Mouse (Mus musculus) embryonic facial prominence, embryonic 11.5 days (tissue): ENCODE measurements around the gene Opn1mw. TPM values are rescaled to one million over a fixed set of nuclear protein-coding genes. Genes with fewer than 3 reads are reported as not detected.

ENCODE experiments used
- ATAC-seq: fragments of 200-750 bp; cut with Nextera tagmentation; replicated peaks from 2 replicates; pipeline ENCODE4 v1.8.0; 2017; ENCODE audit warnings: low read depth; ENCODE audit not compliant: insufficient number of reproducible peaks, low FRiP score, low TSS enrichment
- DNase-seq: peaks from one replicate; pipeline ENCODE4 v3.0.0-alpha.2; 2015; ENCODE audit warnings: low spot score
- H3K27ac ChIP-seq: fragments of 300-500 bp; sonication (generic); replicated peaks from 2 replicates; pipeline ENCODE4 v1.5.1; 2014; ENCODE audit warnings: mild to moderate bottlenecking, low read depth, low read length, control low read depth
- H3K27me3 ChIP-seq: fragments of 300-500 bp; sonication (generic); 2 replicates; pipeline ENCODE4 v1.6.1; 2014; ENCODE audit warnings: mild to moderate bottlenecking, low read length, moderate library complexity, mixed read lengths; ENCODE audit not compliant: control insufficient read depth, insufficient read depth
- H3K36me3 ChIP-seq: fragments of 300-500 bp; sonication (generic); replicated peaks from 2 replicates; pipeline ENCODE4 v1.6.1; 2014; ENCODE audit warnings: low read depth, mild to moderate bottlenecking, low read length, moderate library complexity, mixed read lengths; ENCODE audit not compliant: control insufficient read depth, insufficient read depth
- H3K4me1 ChIP-seq: fragments of 300-500 bp; sonication (generic); 2 replicates; pipeline ENCODE4 v1.6.1; 2014; ENCODE audit warnings: low read length, mixed read lengths; ENCODE audit not compliant: control insufficient read depth, insufficient read depth
- H3K4me2 ChIP-seq: fragments of 300-500 bp; sonication (generic); 2 replicates; pipeline ENCODE4 v1.6.1; 2014; ENCODE audit warnings: low read depth, mild to moderate bottlenecking, control low read depth, low read length, moderate library complexity
- H3K4me3 ChIP-seq: fragments of 300-500 bp; sonication (generic); 2 replicates; pipeline ENCODE4 v1.5.1; 2014; ENCODE audit warnings: low read depth, low read length, control low read depth
- H3K9ac ChIP-seq: fragments of 300-500 bp; sonication (generic); replicated peaks from 2 replicates; pipeline ENCODE4 v1.6.1; 2014; ENCODE audit warnings: mild to moderate bottlenecking, control low read depth, low read length
- H3K9me3 ChIP-seq: fragments of 300-500 bp; sonication (generic); replicated peaks from 2 replicates; pipeline ENCODE4 v1.6.1; 2016; ENCODE audit warnings: mild to moderate bottlenecking, low read length, inconsistent platforms, mixed read lengths; ENCODE audit not compliant: control insufficient read depth
- WGBS: fragments of 180-500 bp; shearing (Covaris S2); extraction: QIAGEN DNeasy Blood & Tissue Kit; methylation state at CpG from one replicate; pipeline ENCODE4 v1.1.7; 2014; 5-methylcytosine and 5-hydroxymethylcytosine counted together
- polyA plus RNA-seq: library from polyadenylated mRNA; unstranded; fragments of >200 nt; fragmentation: Nextera tagmentation; extraction: Ambion mirVana; gene quantifications from 2 replicates; pipeline ENCODE4 v1.2.1, GENCODE M21; 2014

The Opn1mw gene
- polyA plus RNA-seq: not detected in 2 replicates

DNA sequence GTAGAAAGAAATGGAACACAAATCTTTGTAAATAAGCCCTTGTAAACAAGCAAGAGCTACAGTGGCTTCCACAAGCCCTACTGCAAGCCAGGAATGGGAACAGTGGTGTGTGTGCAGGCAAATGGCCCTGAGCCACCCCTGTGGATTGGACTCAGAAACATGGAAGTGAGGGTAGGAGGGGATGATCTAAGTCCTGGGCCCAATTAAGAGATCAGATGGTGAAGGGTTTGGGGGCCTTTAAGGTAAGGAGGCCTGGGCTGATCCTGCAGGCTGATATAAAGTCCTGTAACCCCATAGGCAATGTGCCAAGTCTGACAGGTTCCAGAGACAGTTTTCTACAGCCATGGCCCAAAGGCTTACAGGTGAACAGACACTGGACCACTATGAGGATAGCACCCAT is at the start of gene Opn1mw:
Opn1mw (plus strand) TSS at position 301 of the 400 bp plus-strand sequence.
- no peak within 1 kb of the TSS for H3K4me3 ChIP-seq
- no peaks in the 10 kb centered on the region for H3K4me1 ChIP-seq
- no peak within 1 kb of the TSS for H3K27ac ChIP-seq
- no peaks in the 10 kb centered on the region for H3K27me3 ChIP-seq
- no peaks in the 10 kb centered on the region for H3K36me3 ChIP-seq
- no peak within 1 kb of the TSS for H3K9ac ChIP-seq
- H3K9me3 ChIP-seq: no peaks in the 10 kb centered on the region
- no peak for DNase-seq
- no peak within 1 kb of the TSS for H3K4me2 ChIP-seq
- no peak for ATAC-seq

DNA sequence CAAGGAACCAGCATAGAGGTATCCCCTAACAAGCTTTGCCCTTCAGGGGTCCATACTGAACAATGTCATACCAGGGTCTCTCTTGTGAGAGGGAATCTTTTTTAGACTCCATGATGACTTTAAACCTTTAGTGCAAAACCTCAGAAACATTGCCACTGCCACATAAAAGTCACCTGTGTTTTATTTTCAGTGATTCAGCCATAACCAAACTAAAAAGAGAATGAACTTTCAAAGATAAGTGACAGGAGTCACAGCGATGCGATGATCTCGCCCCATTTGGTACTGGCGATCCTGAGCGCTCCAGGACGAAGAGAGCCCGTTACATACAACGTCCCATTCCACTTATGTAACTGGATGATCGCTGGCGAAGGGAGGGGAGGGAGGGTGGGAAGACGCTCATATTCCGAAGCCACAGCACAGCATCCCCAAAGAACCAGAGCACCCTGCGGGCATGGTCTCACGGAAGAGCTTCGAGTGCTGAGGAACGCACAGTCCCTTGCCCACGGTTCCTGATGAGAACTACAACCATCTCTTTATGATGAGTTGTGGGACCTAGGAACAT is 42.9 kb upstream of the Opn1mw start:
- H3K9ac ChIP-seq: peak overlapping the region; percentile 86
- H3K9me3 ChIP-seq: no peaks in the 10 kb centered on the region
- ATAC-seq (no peak), DNase-seq (no peak)
- peak overlapping the region; percentile 53 for H3K4me2 ChIP-seq
- no peaks in the 10 kb centered on the region for H3K36me3 ChIP-seq
- H3K27ac ChIP-seq: no peak overlapping the region; the same call in 1 of the 2 replicates
- H3K4me1 ChIP-seq: no peaks in the 10 kb centered on the region
- peak overlapping the region; percentile 58 for H3K4me3 ChIP-seq
- 27% methylated on average over 15 of the region's 17 CpGs for WGBS
- H3K27me3 ChIP-seq: no peaks in the 10 kb centered on the region

DNA sequence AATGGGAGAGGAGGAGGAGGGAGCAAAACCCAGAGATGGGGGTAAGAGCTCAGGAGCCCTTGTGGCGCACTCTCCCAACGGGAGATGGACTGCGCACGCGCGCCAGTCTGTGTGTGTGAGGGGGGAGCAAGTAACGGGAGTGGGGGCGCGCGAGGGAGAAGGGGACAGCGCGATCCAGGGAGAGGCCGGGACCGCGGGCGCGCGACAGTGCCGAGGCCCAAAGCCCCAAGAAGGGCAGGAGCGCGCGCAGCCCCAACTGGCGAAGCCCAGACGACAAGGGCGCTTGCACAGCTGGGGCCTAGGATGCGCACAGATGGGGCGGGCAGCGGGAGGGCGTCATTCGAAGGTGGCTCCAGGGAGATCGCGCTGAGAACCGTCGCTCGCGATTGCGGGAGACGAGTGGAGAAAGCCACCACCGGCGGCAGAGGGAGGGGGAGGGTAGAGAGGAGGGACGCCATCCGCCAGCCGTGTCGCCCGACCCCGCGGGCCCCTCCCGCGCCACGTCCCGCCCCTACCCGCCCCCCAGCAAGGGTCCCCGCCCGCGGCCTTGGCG is 42.2 kb upstream of the Opn1mw start:
- no peaks in the 10 kb centered on the region for H3K27me3 ChIP-seq
- no peaks in the 10 kb centered on the region for H3K4me1 ChIP-seq
- H3K36me3 ChIP-seq: no peaks in the 10 kb centered on the region
- H3K4me3 ChIP-seq: peak overlapping the region; percentile 58
- peak overlapping the region; percentile 86 for H3K9ac ChIP-seq
- DNase-seq (peak; percentile 84), ATAC-seq (peak; percentile 81)
- H3K4me2 ChIP-seq: peak overlapping the region; percentile 53
- H3K9me3 ChIP-seq: no peaks in the 10 kb centered on the region
- WGBS: 14% methylated on average over 28 of the region's 56 CpGs
- peak overlapping the region; percentile 93 for H3K27ac ChIP-seq

DNA sequence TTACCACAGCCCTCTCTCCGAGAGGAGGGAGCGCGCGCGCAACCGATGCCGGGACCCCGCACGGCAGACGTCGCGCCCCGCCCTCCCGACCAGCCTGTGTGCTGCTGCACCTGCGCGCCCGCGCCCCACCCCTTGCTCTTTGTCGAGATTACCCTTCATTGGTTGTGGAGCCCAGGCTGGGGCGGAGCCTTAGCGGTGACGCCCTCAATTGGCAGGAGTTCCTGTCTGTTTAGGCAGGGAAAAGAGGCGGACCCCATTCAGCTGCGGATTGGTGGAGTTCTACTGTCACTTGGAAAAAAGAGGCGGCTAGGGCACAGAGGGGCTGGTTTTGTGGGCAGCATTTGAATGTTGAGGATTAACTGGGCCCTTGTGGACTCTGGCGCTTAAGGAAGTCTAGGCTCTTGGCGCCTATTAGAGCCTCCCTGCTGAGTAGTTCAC is 41.6 kb upstream of the Opn1mw start:
- ATAC-seq: peak; percentile 99
- WGBS: 9% methylated on average over 22 of the region's 27 CpGs

DNA sequence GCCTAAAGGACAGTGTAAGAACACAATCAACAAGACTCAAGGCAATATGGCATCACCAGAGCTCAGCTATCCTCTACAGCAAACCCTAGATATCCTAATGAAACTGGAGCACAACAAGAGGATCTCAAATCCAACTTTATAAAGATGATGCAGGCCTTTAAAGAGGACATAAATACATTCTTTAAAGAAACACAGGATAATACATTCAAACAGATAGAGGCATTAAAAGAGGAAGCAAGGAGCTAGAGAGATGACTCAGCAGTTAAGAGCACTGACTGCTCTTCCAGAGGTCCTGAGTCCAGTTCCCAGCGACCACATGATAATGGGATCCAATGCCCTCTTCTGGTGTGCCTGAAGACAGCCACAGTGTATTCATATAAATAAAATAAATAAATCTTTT is 32.1 kb upstream of the Opn1mw start:
- no peak overlapping the region for H3K4me3 ChIP-seq
- ATAC-seq: no peak
- 62% methylated on average over 1 of the region's 1 CpGs for WGBS

More for the DNA sequence above, 41.6 kb upstream of the Opn1mw start:
- Histone ChIP-seq H3K27me3 (no peaks in the 10 kb centered on the region), H3K4me3 (peak overlapping the region; percentile 58), H3K4me2 (no peak overlapping the region), H3K9ac (peak overlapping the region; percentile 86), H3K27ac (peak overlapping the region; percentile 93; the same call in 1 of the 2 replicates), H3K4me1 (no peaks in the 10 kb centered on the region), H3K36me3 (no peaks in the 10 kb centered on the region), H3K9me3 (no peaks in the 10 kb centered on the region)
- peak; percentile 95 for DNase-seq

DNA sequence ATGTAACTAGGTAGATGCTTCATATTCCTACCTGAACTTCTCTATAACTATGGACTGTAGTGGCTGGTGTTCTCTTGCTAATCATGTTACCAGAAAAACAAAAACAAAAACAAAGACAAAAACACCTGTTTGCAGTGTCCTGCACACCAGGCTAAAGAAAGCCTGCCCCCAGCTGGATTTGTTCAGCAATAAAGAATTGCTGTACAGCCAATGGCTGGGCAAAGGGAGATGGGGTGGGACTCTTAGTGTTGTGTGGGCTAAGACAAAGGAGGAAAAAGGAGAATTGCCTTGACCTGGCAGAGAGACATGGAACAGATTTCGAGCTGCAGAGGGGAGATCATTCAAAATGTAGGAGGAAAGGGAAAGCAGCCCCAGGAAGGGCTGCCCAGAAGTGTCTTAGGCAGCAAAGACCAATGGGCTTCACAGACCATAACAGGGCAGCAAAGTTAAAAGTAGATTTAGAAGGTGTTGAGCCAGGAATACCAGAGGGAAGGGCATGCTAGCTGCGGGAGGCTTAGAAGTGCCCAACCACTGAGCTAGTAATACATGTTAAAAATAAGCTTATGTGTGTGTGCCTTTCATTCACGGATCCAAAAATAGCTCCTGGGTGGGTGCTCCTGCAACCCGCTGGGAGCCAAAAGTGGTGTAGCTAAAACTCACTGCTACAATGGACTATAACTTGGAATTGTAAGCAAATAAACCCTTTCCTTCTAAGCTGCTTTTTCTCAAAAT is 23.6 kb upstream of the Opn1mw start:
- Histone ChIP-seq H3K9ac (no peak overlapping the region), H3K4me1 (no peaks in the 10 kb centered on the region), H3K27ac (no peak overlapping the region), H3K4me2 (no peak overlapping the region), H3K36me3 (no peaks in the 10 kb centered on the region), H3K27me3 (no peaks in the 10 kb centered on the region; the same call in 1 of the 2 replicates), H3K4me3 (no peak overlapping the region), H3K9me3 (no peaks in the 10 kb centered on the region)
- WGBS: 73% methylated on average over 4 of the region's 4 CpGs
- ATAC-seq: no peak
- DNase-seq: no peak

More for the DNA sequence above, 32.1 kb upstream of the Opn1mw start:
- Histone ChIP-seq H3K9ac (no peak overlapping the region), H3K36me3 (no peaks in the 10 kb centered on the region), H3K4me2 (no peak overlapping the region), H3K9me3 (no peaks in the 10 kb centered on the region), H3K27ac (no peak overlapping the region), H3K4me1 (no peaks in the 10 kb centered on the region), H3K27me3 (no peaks in the 10 kb centered on the region)
- no peak for DNase-seq

DNA sequence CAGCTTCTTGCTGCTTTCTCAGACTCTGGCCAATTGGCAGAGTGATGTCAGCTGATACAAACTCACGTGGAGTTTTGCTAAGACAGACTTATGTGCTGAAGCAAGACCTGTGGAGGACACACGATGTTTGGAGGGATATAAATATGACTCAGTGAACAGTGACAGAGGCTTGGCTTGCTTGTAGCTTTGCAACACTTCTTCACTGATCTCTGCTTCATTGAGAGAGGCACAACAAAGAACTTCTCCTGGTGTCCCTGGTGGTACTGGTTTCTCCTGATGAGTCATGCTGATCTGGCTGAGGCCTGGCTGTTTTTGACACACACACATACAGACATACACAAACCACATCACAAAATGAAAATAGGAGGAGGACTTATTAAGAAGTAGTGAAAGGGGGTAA is 21.3 kb upstream of the Opn1mw start:
- no peak overlapping the region for H3K9ac ChIP-seq
- no peak overlapping the region for H3K4me2 ChIP-seq
- 53% methylated on average over 2 of the region's 2 CpGs for WGBS
- no peaks in the 10 kb centered on the region; the same call in 1 of the 2 replicates for H3K27me3 ChIP-seq
- ATAC-seq: no peak
- H3K36me3 ChIP-seq: no peaks in the 10 kb centered on the region
- no peak overlapping the region for H3K4me3 ChIP-seq
- H3K9me3 ChIP-seq: no peaks in the 10 kb centered on the region
- no peak overlapping the region for H3K27ac ChIP-seq
- DNase-seq: no peak
- H3K4me1 ChIP-seq: no peaks in the 10 kb centered on the region

DNA sequence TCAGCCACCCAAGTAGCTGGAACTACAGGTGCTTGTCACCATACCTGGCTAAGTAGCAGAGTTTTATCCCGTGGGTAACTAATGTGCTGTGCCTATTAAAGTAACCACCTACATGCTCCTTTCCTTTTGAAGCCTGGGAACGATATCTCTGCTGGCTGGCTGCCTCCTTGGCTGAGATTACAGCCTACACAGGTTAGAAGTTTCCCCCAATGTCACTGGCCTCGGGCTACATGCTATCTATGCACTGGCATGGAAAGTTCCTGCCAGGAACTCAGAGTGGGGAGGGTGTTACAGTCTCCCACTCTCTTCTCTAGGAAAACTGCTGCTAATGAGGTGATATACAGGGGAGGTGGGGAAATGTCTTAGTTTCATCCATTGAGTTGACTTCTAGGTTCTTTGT is 18.5 kb upstream of the Opn1mw start:
- 52% methylated on average over 3 of the region's 3 CpGs for WGBS

More for the DNA sequence above, 18.5 kb upstream of the Opn1mw start:
- Histone ChIP-seq H3K4me2 (no peak overlapping the region), H3K4me3 (no peak overlapping the region), H3K27ac (no peak overlapping the region), H3K4me1 (no peaks in the 10 kb centered on the region), H3K36me3 (no peaks in the 10 kb centered on the region), H3K27me3 (no peaks in the 10 kb centered on the region; the same call in 1 of the 2 replicates), H3K9ac (no peak overlapping the region), H3K9me3 (no peaks in the 10 kb centered on the region)
- ATAC-seq (no peak), DNase-seq (no peak)
